Mouse (Mus musculus): Measurements from ENCODE around the gene Arid4b.

- TF ChIP-seq CTCF (IDR thresholded peaks at IDR 0.05; ENCODE audit: control insufficient read depth, insufficient read depth, insufficient read length) (no peak), MYOG (IDR thresholded peaks at IDR 0.05; ENCODE audit: control insufficient read depth, extremely low read depth, insufficient read length) (no peak), USF1 (IDR thresholded peaks at IDR 0.05; ENCODE audit: low read depth) (no peak), MAX (IDR thresholded peaks at IDR 0.05) (no peak)
Measured at GRCm38 (mm10) chr13:14111146-14111545, 48.1 kb downstream of the Arid4b start.
